Mouse (Mus musculus): ENCODE data around the gene Rnf149.
"Not testable (repeated sequence)": the region's sequence is repeated elsewhere in the genome, so short reads cannot be mapped to it uniquely, and the experiment has no call there.

The Rnf149 gene

DNA sequence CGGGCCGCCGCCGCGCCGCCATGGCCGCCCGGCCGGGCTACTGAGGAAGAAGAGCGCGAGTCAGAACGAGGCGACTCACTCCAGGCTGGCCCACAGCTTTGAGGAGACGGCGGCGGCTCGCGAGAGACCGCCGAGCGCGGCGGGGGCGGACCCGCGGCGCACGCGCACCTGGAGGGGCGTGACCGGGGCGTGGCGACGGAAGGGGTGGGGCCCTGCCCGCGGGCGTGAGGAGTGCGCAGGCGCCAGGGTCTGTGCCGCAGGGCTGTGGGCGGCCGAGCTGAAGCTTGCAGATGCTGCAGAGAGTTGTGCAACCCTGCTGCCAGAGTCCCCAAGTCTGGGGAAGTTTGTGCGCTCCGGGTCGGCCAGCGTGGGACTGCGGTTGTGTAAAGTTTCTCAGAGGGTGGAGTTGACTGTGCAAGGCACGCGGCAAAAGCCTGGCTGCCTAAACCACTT, at the start of gene Rnf149:
Gene Rnf149, minus strand, starts transcription at position 153 of the 453 bp plus-strand sequence.
- DNase-seq (ENCODE audit: low read depth, low spot score): peak; percentile 96

DNA sequence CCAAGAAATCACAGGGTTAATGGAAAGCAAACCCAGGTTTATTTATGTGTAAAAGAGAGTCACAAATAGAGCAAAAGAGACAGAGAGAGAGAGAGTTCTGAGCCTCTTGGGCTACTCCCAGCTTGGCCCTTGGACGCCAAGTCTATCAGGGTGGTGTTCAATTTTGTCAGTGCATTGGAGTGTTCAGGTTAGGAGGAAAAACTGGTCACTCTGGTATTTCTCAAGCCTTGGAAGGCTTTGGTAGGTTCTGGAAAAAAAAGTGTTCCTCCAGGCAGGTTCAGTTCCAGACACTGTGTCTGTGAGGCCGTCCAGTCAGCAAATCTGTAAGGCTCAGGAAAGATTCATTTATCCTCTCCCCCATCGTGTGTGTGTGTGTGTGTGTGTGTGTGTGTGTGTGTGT, 48.3 kb upstream of the Rnf149 start:
- no peak for DNase-seq (ENCODE audit: low read depth, low spot score)

DNA sequence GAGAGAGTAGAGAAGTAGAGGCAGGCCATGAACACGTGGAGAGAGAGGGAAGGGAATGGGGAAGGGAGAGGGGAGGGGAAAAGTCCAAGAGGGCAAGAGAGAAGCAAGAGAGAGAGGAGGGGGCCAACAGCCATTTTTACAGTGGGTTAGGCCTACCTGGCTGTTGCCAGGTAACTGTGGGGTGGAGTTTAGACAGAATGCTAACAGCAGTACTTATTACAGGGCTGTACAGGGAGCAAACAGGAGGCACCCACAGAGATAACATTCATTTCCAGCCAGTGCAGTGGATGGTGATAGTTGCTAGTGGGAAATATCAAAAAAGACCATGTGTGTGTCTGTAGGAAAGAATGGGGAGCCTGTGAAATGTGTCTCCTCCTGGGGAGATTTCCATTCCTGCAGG, 46.5 kb upstream of the Rnf149 start:
- DNase-seq (ENCODE audit: low read depth, low spot score): no peak

DNA sequence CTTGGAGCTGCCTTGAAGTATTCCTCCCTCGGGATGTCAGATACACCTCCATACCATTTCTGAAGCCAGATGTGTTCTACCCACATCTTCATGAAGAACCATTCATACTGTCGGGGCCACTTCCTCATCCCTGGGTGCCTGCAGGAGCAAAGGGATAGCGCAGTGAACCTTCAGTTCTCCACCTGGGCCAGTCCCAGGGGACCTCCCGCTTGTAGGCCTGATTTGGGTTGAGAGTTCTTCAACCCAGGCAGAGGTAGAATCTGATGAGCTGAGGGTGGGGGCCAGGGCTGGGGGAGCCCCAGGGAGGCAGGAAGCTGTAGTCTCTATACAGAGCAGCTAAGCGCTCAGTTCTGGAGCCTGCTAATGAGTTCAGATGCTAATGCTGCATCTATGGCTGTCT, 45.9 kb upstream of the Rnf149 start:
- DNase-seq (ENCODE audit: low read depth, low spot score): no peak

DNA sequence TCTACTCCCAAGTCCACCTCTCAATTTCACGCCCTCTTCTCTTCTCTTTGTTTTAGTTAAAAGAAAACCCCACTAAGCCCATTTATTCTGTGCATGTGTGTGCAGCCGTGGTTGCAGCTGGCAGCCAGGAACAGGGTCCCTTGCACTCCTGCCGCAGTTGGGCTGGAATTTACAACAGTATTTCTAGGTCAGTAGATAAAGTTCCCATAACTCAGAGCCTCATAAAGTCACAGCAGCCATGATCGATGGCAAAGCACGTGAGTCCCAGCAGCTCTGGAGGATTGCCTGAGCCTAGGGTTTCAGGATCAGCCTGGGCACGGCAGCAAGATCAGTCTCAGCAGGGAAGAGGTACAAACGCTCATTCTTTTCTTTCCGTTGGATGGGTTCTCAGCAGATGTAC, 41.3 kb upstream of the Rnf149 start:
- DNase-seq (ENCODE audit: low read depth, low spot score): no peak

DNA sequence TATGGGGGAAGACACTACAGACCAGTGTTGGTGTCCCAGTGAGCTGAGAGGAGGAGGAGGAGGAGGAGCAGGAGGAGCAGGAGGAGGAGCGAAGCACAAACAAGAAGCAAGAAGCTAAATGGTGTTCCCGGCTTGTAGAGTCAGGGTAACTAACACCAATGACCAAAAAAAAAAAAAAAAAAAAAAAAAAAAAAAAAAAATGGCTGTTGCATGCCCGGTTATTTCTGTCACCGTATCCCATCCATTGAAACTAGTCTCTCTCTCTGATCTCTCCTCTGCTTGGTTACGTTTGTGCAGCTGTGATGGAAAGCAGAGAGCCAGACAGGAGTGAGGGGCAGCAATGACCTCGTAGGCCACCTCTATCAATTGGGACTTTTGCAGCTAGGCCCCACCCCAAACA, 38.3 kb upstream of the Rnf149 start:
- no peak for DNase-seq (ENCODE audit: low read depth, low spot score)

DNA sequence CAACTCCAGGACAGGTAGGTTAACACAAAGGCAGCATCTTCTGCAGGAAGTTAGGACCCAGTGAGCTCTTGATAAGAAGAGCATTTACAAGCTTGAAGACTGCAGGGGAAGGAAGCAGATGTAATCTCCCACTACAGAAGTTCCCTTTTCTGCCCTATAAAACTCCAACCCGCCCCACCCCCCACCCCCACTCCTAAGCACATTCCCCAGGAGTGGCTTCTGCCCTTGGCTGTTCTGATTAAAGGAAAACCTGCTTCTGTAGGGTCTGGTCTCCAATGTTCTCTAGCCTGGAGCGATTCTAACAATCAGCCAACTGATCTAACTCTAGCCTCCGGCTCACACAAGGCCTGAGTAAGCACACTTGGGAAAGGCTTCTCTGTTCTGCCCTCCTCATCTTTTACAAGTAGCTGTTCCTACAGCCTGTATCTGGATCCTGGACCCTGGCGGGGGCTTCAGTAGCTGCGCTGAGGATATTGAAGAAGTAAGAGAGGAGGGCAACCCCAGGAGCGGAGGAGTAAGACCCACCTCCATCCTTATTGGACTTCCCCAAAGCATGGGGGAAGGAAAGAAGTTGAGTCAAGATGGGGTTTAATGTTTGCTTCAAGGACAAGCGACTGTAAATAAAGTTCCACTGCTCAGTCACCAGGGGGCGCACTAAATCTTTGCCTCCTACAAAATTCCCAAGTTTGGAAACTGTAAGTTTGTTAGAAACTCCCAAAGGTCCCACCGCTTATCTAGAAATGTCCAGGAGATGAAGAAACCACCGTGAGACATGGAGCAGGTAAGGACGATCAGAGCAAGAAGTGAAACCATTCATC, 37.5 kb upstream of the Rnf149 start:
- peak; percentile 77 for DNase-seq (ENCODE audit: low read depth, low spot score)

DNA sequence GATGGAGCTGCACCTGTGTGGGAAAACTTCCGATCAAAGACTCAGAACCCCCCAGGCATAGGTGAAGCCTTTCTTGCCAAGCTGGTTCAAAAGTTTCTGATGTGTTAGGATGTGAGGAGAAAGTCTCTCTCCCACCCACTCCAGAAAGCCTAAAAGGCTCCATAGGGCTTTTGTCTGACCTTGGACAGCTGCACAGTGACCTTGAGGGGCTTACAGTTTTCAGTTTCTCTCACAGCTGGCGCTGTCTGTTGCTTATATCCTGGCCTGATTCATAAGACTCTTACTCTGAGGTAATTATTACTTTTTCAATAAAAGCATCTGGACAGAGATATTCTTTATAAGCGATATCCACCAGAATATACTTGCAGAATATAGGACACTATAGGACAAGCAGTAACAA, 35.9 kb upstream of the Rnf149 start:
- DNase-seq (ENCODE audit: low read depth, low spot score): no peak

DNA sequence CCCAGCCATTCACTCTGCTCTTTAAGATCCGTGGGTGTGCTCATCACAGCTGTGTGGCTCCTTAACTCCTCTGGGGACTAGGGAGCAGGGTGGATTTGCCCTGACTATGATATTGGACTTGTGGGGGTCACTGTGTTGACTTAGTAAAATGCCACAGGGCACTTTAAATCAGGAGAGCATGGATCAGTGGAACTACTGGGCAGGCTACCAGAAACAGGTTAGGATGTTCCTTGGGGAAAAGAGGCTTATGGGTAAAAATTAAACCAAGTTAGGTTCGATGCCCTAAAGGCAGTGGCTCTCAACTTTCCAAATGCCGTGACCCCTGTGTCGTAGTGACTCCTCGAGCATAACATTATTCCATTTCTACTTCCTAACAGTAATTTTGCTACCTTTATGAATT, 35.3 kb upstream of the Rnf149 start:
- DNase-seq (ENCODE audit: low read depth, low spot score): no peak

DNA sequence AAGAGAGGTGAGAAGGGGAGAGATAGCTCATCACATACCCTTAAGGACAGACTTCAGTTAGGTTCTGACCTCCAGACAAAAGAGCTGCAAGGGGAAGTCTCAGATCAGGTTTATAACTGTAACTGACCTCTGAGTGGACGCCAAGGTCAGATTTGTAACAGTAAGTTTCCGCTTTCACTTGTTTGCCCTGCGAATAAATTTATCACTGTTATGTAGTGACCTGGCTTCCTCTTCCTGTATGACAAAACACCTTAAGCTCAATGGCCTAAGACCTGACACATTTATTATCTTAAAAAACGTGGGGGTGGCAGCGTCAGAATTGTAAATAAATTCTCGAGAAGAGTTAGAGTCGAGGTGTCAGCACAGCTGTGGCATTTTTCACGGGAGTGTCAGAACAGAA, 31.3 kb upstream of the Rnf149 start:
- no peak for DNase-seq (ENCODE audit: low read depth, low spot score)

DNA sequence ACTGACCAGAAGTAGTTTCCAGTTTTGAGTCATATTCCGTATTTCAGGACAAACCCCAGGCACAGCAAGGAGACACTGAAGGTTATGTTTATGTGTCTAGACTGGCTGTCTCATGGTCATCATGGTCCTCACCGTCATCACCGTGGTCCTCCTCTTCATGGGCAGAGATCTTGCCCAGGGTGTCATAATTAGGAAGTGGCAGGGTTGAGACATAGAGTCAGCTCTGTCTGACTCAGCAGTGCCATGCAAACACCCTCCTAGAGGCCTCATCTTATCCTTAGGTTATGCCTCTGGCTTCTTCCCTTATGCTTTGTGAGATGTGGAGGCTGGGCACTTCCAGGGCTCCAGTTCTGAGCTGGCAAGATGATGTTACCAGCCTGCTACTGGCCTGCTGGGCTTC, 25.3 kb upstream of the Rnf149 start:
- DNase-seq (ENCODE audit: low read depth, low spot score): no peak

DNA sequence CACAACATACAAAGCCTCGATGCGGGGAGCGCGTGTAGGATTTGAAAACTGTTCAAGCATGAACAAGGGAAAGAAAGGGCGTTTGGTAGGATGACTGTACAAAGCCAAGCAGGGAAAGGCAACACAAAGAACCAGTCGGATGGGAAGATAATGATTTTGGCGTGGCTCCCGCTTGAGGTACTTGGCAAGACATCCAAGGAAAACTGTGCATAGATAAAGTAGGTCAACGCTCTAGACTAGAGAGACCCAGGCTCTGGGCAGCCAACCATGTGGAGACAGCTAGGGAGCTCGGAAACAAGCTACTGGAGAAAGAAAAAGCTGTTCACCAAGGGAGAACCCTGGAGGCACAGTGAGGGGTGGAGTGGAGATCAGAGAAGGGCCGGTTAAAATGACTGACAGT, 21.5 kb upstream of the Rnf149 start:
- peak; percentile 81 for DNase-seq (ENCODE audit: low read depth, low spot score)

DNA sequence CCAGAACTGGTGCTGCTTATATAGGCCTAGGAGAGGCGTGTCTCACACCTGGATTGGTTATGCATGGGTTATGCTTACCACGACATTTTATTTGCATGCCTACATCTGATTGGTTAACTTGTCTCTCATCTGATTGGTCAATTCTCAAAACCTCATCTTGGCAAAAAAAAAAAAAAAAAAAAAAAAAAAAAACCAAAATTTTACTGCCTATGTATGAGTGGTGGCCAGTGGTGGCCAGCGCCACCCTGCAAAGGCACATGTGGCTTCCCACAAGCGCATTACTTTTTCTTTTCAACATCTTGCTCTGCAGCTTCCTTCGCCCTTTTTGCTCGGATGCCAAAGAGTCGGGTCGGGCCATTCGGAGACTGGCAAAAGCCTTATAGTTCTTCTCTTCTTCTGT, 19.9 kb upstream of the Rnf149 start:
- DNase-seq (ENCODE audit: low read depth, low spot score): not testable (repeated sequence)

DNA sequence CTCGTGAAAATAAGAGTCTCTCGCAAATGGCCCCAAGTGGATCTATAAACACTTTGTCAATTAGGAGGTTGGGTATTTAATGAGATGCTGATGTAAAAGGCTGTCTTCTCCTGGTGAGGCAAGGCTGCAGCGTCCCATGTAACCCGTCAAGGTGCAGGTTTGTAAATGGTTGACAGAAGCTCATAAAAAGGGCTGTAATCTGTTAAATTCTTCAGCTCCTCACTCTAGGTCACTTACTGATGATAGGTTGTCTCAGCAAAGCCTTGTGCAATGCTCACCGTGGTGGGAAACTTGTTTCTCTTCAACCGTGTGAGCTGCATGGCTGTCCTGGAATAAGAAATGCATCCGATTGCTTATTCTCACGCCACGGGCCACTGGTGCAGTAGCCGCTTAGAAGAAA, 16.6 kb upstream of the Rnf149 start:
- no peak for DNase-seq (ENCODE audit: low read depth, low spot score)

DNA sequence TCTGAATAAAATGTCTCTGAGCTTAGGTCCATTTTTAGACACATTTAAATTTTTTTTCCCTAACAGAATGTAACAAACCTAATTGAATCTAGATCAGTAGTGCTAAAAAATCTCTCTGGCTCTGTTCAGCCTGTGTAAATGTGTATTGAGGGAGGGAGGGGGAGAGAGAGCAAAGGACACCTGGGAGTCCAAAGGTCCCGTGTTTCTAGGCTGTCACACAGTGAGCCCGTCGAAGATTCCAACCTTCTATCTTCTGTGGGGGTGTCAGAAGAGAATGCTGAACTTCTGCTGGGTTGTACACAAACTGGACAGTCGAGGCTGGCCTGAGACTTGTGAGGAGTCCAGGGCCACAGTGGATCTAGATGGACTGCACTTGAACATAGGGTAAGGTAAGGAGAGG, 14.9 kb upstream of the Rnf149 start:
- DNase-seq (ENCODE audit: low read depth, low spot score): no peak

DNA sequence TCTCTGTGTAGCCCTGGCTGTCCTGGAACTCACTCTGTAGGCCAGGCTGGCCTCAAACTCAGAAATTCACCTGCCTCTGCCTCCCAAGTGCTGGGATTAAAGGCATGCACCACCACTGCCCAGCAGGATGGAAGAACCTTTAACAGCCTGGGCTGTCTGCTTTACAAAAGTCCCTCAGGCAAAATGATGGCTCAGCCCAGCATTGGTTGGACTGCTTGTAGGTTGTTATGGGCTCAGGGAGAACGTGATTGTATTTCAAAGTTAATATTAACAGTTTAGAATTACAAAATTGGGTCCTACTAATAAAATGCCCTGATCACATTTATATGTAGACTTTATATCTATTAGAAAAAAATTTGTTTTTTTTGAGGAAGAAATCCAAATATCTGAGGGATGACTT, 14.4 kb upstream of the Rnf149 start:
- DNase-seq (ENCODE audit: low read depth, low spot score): not testable (repeated sequence)

DNA sequence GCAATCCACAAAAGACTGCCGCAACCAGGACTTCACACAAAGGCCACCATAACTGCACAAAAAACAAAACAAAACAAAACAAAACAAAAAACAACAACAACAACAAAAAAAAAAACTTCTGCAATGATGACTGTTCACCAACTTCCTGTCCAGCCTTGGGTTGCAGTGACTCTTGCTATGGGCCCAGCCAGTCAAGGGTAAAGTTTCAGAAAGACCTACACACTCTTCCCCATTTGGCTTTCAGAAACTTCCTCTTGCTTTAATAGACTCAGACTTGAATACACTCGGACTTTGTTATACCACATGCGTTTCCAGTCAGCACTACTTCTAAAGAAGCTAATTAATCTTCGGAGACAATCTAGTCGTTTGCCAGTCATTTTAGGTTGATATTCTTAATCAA, 13.0 kb upstream of the Rnf149 start:
- no peak for DNase-seq (ENCODE audit: low read depth, low spot score)

DNA sequence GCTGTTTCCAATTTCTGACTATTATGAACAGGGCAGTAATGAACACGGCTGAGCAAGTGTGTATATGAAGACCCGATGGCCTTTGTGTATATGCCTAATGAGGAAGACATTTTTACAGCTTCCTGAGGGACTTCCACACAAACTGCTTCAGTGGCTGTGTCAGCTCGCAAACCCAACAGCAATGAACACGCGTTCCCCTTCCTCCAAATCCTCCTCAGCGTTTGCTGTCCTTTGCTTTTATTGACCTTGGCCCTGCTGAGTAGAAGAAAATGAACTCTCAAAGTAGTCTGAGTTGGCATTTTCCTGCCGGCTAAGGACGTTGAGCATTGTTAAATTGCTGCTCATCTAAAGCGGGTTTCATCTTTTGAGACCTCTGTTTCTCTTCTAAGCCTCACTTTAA, 8.2 kb upstream of the Rnf149 start:
- no peak for DNase-seq (ENCODE audit: low read depth, low spot score)

DNA sequence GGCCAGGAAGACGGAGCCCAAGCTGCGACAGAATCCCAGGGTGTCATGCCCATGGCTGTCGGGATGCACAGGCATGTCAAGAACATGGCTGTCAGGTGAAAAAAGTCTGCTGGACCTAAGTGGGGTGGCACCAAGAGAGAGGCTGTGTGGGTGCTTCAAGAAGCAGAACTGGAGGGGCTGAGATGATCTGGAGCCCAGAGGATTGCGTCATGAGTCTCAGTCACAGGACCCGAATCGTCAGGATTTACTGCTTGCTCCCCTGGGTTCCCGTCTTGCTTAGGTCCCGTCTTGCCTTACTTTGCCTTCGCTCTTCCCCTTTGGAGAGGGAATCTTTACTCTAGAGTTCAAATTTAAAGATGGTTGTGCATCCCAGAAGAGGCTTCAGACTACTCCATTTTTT, 6.0 kb upstream of the Rnf149 start:
- DNase-seq (ENCODE audit: low read depth, low spot score): no peak

DNA sequence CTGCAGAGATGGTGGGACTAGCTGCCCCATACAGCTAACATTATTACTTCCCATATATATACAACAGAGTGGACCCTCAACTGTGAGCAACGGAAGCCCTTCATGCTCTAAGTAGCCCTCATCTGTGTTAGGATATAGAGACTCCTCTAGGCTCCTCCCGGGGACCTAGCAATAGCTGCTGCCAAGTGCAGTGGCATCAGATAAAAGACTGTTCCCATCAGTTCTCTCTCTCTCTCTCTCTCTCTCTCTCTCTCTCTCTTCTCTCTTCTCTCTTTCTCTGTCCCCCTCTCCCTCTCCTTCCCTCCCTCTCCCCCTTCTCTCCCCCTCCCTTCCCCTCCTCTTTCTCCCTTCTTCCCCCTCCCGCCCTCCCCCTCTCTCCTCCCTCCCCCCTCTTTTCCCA, 4.0 kb upstream of the Rnf149 start:
- DNase-seq (ENCODE audit: low read depth, low spot score): no peak

DNA sequence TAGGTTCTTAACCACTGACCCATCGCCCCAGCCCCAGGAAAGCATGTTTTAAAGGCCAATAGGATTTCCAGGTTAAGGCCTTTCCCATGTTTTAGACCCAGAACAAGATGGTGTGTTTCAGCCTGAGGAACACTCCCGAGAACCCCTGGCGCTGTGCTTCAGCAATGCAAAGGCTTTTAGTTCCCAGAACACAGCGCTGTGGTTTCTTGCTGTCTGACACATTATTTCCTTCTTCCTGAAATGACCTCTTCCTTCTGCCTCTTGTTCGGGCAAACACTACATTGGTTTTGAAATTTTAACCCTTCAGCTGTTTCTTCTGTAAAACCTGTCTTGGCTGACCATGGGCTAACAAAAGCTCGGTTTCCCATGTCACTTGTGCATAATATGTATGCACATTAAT, 1.9 kb upstream of the Rnf149 start:
- no peak for DNase-seq (ENCODE audit: low read depth, low spot score)

DNA sequence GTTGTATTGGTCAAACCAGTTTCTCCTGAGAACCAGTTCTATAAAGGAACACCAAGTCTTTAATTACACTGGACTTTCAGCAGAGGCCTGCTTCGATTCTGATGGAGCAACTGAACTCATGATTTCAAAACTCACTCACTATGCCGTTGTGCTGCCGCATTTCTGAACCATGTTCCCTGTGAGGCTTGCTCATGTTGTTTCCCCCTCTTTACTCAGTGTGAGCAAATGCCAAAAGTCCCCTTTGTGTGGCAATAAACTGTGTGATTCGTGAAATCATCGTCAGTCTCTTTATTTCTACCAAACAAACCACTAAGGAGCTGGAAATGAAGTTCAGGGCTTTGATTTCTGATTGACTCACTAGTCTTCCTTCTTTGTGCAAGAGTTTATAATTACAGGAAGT, 1.2 kb upstream of the Rnf149 start:
- no peak for DNase-seq (ENCODE audit: low read depth, low spot score)

DNA sequence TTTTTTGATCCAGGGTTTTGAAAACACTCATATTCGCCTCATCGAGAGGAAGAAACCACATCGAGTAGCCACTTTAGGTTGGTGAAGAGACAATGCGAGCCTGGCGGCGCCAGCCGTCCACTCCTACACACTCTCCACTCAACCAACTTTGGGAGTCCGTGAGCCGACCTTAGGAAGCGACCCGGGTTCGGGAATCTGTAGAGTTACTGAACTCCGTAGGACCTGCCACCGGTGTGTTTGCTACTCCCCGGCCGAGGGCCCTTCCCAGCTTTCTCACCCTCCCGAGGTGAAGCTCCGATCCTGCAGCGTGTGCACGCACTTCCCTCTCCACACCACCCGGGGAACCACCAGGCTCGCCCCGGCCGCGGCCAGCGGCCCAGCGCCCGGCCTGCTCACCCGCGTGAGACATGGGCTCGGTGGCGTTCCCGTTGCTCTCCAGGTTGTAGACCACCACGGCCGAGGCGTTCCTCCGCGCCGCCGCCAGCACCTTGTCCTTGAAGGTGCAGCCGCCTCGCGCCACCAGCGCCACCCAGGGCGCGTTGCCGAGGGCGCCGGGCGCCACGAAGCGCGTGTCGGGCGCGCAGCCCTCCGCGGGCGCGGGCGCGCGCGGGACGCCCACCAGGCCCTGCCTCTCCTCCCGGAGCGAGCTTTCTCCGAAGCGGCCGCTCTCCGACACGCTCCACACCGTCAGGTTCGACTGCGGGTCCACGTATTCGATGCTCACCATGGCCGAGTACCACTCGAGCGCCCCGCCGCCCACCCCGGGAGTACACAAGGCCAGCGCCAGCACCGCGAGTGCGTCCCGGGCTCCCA, 568 bp downstream of the Rnf149 start:
- peak; percentile 73 for DNase-seq (ENCODE audit: low read depth, low spot score)

Data from brain, adult 2 months (tissue).